Mouse (Mus musculus) heart, embryonic 15.5 days (tissue): ENCODE data around the gene Chchd6. TPM values are rescaled to one million over a fixed set of nuclear protein-coding genes. Genes with fewer than 3 reads are reported as not detected.

ENCODE experiments used
- ATAC-seq: fragments of 200-750 bp; cut with Nextera tagmentation; replicated peaks from 2 replicates; pipeline ENCODE4 v1.8.0; 2017; ENCODE audit warnings: low read depth, moderate TSS enrichment; ENCODE audit not compliant: insufficient number of reproducible peaks, insufficient read depth, low FRiP score
- H3K27ac ChIP-seq: fragments of 300-500 bp; sonication (generic); 2 replicates; pipeline ENCODE4 v1.5.1; 2015; ENCODE audit warnings: mild to moderate bottlenecking, inconsistent platforms
- H3K27me3 ChIP-seq: fragments of 300-500 bp; sonication (generic); 2 replicates; pipeline ENCODE4 v1.6.1; 2015; ENCODE audit warnings: inconsistent platforms
- H3K36me3 ChIP-seq: fragments of 300-500 bp; sonication (generic); 2 replicates; pipeline ENCODE4 v1.6.1; 2015; ENCODE audit warnings: mild to moderate bottlenecking, inconsistent platforms
- H3K4me1 ChIP-seq: fragments of 300-500 bp; sonication (generic); replicated peaks from 2 replicates; pipeline ENCODE4 v1.6.1; 2015; ENCODE audit warnings: inconsistent platforms
- H3K4me2 ChIP-seq: fragments of 300-500 bp; sonication (generic); 2 replicates; pipeline ENCODE4 v1.6.1; 2015; ENCODE audit warnings: inconsistent platforms, mild to moderate bottlenecking, moderate library complexity
- H3K4me3 ChIP-seq: fragments of 300-500 bp; sonication (generic); 2 replicates; pipeline ENCODE4 v1.5.1; 2015; ENCODE audit warnings: mild to moderate bottlenecking, inconsistent platforms
- H3K9ac ChIP-seq: fragments of 300-500 bp; sonication (generic); 2 replicates; pipeline ENCODE4 v1.6.1; 2015; ENCODE audit warnings: mild to moderate bottlenecking, inconsistent platforms
- H3K9me3 ChIP-seq: fragments of 300-500 bp; sonication (generic); replicated peaks from 2 replicates; pipeline ENCODE4 v1.6.1; 2016; ENCODE audit warnings: inconsistent platforms
- WGBS: fragments of 180-500 bp; shearing (Covaris S2); methylation state at CpG from one replicate; pipeline ENCODE4 v1.1.7; 2015; ENCODE audit warnings: mixed read lengths; 5-methylcytosine and 5-hydroxymethylcytosine counted together
- polyA plus RNA-seq: library from polyadenylated mRNA; unstranded; fragments of >200 nt; fragmentation: Nextera tagmentation; extraction: Ambion mirVana; gene quantifications from 2 replicates; pipeline ENCODE4 v1.2.1, GENCODE M21; 2015

The Chchd6 gene
- polyA plus RNA-seq, 1 experiment from 2014 or later = 43.7 TPM

DNA sequence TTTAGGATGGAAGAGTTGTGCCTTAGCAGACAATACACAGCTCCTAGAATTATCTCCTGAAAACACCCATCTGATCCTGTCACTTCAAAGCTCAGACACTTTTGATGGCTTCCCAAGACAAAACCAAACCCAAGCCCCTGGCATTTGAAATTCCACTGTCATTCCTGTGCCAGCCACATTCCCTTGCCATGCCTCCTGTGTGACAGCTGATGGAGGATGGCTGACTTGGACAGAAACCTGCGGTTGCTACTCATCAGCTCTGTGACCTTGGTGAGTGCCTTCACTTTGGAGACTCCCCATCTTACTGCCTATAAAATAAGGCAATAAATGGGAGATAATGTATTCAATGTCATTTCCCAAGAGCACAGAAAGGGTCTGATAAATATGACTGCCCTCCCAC is 195.9 kb downstream of the Chchd6 start:
- Histone ChIP-seq H3K9me3 (no peaks in the 10 kb centered on the region), H3K27me3 (no peaks in the 10 kb centered on the region), H3K27ac (no peak overlapping the region), H3K9ac (no peak overlapping the region), H3K36me3 (no peaks in the 10 kb centered on the region), H3K4me1 (peaks cover 8% of the 10 kb centered on the region), H3K4me3 (no peak overlapping the region), H3K4me2 (no peak overlapping the region)
- WGBS = 81% methylated on average over 1 of the region's 1 CpGs
- no peak for ATAC-seq

DNA sequence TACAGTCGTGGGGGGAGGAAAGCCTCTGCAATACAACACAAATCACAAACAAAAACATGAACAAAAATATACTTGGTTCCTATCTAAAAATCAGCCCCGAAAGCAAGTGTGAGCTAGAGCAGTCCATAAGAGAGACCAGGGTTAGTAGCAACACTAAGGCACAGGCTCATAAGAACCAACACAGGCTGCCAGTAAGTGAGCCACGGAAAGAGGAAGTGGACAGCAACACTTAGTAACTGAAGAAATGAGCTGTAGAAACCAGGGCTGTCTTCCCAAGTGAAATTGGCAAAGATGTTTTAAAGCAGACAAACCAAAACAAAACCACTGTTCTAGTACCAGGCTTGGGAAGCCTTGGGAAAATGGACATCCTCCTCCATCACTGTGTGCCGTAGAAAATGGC is 197.5 kb downstream of the Chchd6 start:
- Histone ChIP-seq H3K27me3 (no peaks in the 10 kb centered on the region), H3K4me1 (no peaks in the 10 kb centered on the region), H3K9me3 (no peaks in the 10 kb centered on the region), H3K4me3 (no peak overlapping the region), H3K36me3 (no peaks in the 10 kb centered on the region), H3K4me2 (no peak overlapping the region), H3K9ac (no peak overlapping the region), H3K27ac (no peak overlapping the region)
- whole genome bisulfite sequencing = 64% methylated on average over 4 of the region's 4 CpGs
- no peak for ATAC-seq

DNA sequence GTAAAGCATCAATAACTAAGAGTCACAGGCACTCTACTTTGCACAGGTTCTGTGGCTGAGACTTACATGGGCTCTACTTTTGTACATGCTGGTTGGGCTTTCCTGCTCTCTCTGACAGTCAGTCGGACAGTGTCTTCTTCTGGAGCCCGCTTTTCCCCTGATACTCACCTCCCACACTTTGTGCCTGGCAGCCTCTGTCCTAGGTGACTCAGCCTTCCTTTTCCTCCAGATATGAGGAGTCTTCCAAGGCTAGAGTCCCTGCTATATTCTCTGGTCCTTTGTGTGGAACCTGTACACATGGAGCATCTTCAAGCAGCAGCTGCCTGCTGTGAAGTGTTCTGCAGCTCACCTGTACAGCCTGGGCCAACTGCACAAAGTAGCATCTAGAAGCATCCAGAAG is 201.6 kb downstream of the Chchd6 start:
- ATAC-seq = no peak
- no peak overlapping the region for H3K4me3 ChIP-seq
- H3K4me2 ChIP-seq = no peak overlapping the region
- no peaks in the 10 kb centered on the region for H3K36me3 ChIP-seq
- no peaks in the 10 kb centered on the region for H3K9me3 ChIP-seq
- 69% methylated on average over 2 of the region's 2 CpGs for WGBS
- H3K27ac ChIP-seq = no peak overlapping the region
- no peaks in the 10 kb centered on the region for H3K27me3 ChIP-seq
- H3K9ac ChIP-seq = no peak overlapping the region
- no peaks in the 10 kb centered on the region for H3K4me1 ChIP-seq

DNA sequence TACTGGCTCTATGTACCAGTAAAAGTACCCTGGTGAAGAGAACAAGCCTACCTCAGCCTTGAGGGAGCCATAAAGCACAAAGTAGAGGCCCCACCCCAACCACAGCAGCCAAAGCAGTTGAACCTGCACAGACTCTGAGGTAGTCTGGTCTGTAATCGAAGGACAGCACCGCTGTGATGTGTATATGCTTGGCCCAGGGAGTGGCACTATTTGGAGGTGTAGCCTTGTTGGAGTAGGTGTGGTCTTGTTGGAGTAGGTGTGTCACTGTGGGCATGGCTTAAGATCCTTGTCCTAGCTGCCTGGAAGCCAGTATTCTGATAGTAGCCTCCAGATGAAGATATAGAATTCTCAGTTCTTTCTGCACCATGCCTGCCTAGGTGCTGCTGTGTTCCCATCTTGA is 203.2 kb downstream of the Chchd6 start:
- H3K4me3 ChIP-seq = no peak overlapping the region
- no peak for ATAC-seq
- no peaks in the 10 kb centered on the region for H3K27me3 ChIP-seq
- H3K9ac ChIP-seq = no peak overlapping the region
- H3K9me3 ChIP-seq = no peaks in the 10 kb centered on the region
- no peaks in the 10 kb centered on the region; the same call in 1 of the 2 replicates for H3K4me1 ChIP-seq
- H3K27ac ChIP-seq = no peak overlapping the region
- 80% methylated on average over 2 of the region's 2 CpGs for WGBS
- H3K4me2 ChIP-seq = no peak overlapping the region
- no peaks in the 10 kb centered on the region for H3K36me3 ChIP-seq

DNA sequence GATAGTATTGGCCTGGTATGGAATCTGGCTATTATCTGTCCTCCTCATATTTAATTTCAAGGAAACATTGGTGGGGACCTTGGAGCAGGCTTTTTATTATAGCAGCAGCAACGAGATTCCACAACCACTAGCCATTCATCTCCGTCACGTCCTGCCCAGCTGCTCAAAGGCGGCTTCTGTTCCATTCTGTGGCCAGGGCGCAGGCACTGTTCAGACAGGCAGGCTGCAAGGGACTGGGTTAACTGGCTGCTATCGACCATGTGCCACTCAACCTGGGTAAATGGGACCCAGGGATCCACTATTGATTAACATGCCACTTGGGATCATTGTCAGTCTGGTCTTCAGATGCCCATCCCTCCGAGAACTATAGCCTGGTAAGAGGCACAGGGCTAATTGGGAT is 205.7 kb downstream of the Chchd6 start:
- no peaks in the 10 kb centered on the region for H3K27me3 ChIP-seq
- no peak for ATAC-seq
- no peaks in the 10 kb centered on the region for H3K9me3 ChIP-seq
- H3K4me1 ChIP-seq = peaks cover 1% of the 10 kb centered on the region
- no peak overlapping the region for H3K9ac ChIP-seq
- no peaks in the 10 kb centered on the region for H3K36me3 ChIP-seq
- H3K4me2 ChIP-seq = no peak overlapping the region
- no peak overlapping the region for H3K4me3 ChIP-seq
- 84% methylated on average over 7 of the region's 7 CpGs for WGBS
- no peak overlapping the region for H3K27ac ChIP-seq

GRCm38 (mm10) chr6:89386956-89387355 is 208.5 kb downstream of the Chchd6 start:
- Histone ChIP-seq H3K36me3 (no peaks in the 10 kb centered on the region), H3K4me1 (peaks cover 15% of the 10 kb centered on the region), H3K27me3 (no peaks in the 10 kb centered on the region), H3K27ac (no peak overlapping the region), H3K4me3 (no peak overlapping the region), H3K9ac (no peak overlapping the region), H3K4me2 (no peak overlapping the region), H3K9me3 (no peaks in the 10 kb centered on the region)
- WGBS = 34% methylated on average over 1 of the region's 1 CpGs
- ATAC-seq = no peak

- Histone ChIP-seq H3K36me3 (no peaks in the 10 kb centered on the region), H3K27me3 (no peaks in the 10 kb centered on the region), H3K4me3 (no peak overlapping the region), H3K4me1 (peaks cover 15% of the 10 kb centered on the region), H3K9ac (no peak overlapping the region), H3K4me2 (no peak overlapping the region), H3K27ac (no peak overlapping the region), H3K9me3 (no peaks in the 10 kb centered on the region)
- peak; percentile 60 for ATAC-seq
- WGBS = 30% methylated on average over 2 of the region's 2 CpGs
Observed at GRCm38 (mm10) chr6:89384699-89385098, 210.8 kb downstream of the Chchd6 start.

- H3K27ac ChIP-seq = no peak overlapping the region
- H3K9ac ChIP-seq = no peak overlapping the region
- no peak for ATAC-seq
- 71% methylated on average over 5 of the region's 5 CpGs for WGBS
- peaks cover 15% of the 10 kb centered on the region for H3K4me1 ChIP-seq
- no peaks in the 10 kb centered on the region for H3K9me3 ChIP-seq
- H3K4me3 ChIP-seq = no peak overlapping the region
- H3K36me3 ChIP-seq = no peaks in the 10 kb centered on the region
- H3K27me3 ChIP-seq = no peaks in the 10 kb centered on the region
- no peak overlapping the region for H3K4me2 ChIP-seq
Observed at GRCm38 (mm10) chr6:89381851-89382250, 213.6 kb downstream of the Chchd6 start.

- Histone ChIP-seq H3K4me2 (no peak overlapping the region), H3K4me1 (peaks cover 15% of the 10 kb centered on the region), H3K9ac (no peak overlapping the region), H3K36me3 (no peaks in the 10 kb centered on the region), H3K9me3 (no peaks in the 10 kb centered on the region), H3K27ac (no peak overlapping the region), H3K27me3 (no peaks in the 10 kb centered on the region), H3K4me3 (no peak overlapping the region)
- WGBS = 56% methylated on average over 3 of the region's 3 CpGs
- no peak for ATAC-seq
Observed at GRCm38 (mm10) chr6:89381172-89381571, 214.3 kb downstream of the Chchd6 start.

DNA sequence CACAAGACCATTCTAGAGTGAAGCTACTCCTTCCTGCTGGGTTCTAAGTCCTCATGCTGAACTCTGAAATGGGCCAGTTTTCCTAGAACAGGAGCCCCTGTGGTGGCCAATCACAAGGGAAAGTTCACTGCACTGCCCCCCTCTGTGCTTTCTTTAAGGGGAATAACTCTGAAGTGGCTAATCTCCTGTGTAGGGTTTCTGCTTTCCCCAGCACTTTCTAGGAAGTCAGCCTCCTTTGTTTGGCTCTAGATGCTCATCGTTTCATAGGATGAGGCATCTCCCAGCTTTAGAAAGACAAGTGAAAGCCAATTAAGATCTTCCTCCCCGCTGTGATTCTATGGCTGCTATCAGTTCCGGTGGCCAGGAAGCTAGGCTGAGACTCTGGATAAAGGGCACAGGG is 214.7 kb downstream of the Chchd6 start:
- Histone ChIP-seq H3K9me3 (no peaks in the 10 kb centered on the region), H3K9ac (no peak overlapping the region), H3K4me3 (no peak overlapping the region), H3K4me1 (peaks cover 15% of the 10 kb centered on the region), H3K27me3 (no peaks in the 10 kb centered on the region), H3K4me2 (no peak overlapping the region), H3K27ac (no peak overlapping the region), H3K36me3 (no peaks in the 10 kb centered on the region)
- 52% methylated on average over 3 of the region's 3 CpGs for WGBS
- no peak for ATAC-seq

DNA sequence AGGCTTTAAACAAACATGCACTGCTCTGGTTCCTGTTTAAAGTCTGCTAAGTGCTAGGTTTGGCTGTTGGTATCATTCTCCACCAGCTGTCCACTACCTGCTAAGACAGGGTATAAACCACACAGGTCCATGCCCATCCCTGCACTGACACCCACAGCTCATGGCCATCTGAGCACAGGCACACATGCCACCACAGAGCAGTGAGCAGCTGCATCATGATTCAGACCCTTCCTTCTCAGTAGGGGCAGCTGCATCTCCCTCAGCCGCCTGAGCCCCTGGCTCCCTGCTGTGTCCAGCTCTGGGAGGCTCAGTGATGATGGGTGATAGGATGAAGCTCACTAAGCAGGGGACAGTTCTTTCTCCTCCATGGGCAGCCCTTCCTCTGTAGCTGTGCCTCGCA is 217.2 kb downstream of the Chchd6 start:
- no peaks in the 10 kb centered on the region for H3K9me3 ChIP-seq
- H3K27me3 ChIP-seq = no peaks in the 10 kb centered on the region
- 0 out of 2 replicates have a peak, but pooled peaks cover 2% of the 10 kb centered on the region for H3K4me1 ChIP-seq
- no peak overlapping the region for H3K4me3 ChIP-seq
- H3K27ac ChIP-seq = no peak overlapping the region
- H3K9ac ChIP-seq = no peak overlapping the region
- no peak overlapping the region for H3K4me2 ChIP-seq
- no peaks in the 10 kb centered on the region for H3K36me3 ChIP-seq
- WGBS = 58% methylated on average over 2 of the region's 2 CpGs
- ATAC-seq = no peak

DNA sequence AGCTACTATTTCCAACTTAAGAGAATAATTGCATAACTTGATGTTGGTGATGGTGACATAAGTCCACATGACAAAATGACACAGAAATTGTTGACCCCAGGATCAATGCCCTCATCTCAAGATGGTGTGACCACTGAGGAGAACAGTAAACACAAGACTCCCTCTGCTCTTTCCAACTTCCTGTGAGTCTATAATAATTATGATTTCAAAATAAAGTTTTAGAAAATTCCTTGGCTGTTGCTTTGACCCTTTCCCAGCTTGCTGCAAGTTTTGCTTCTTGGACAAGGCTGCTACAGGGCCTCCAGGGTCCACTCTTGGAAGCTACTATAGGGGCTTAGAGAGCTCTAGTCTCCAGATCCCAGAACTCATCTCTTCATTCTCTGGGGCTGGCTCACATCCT is 226.6 kb downstream of the Chchd6 start:
- ATAC-seq = no peak
- H3K27ac ChIP-seq = no peak overlapping the region

More for the DNA sequence above, 226.6 kb downstream of the Chchd6 start:
- Histone ChIP-seq H3K4me1 (no peaks in the 10 kb centered on the region), H3K9ac (no peak overlapping the region), H3K4me2 (no peak overlapping the region), H3K4me3 (no peak overlapping the region), H3K27me3 (peaks cover 4% of the 10 kb centered on the region; the same call in 1 of the 2 replicates), H3K9me3 (no peaks in the 10 kb centered on the region), H3K36me3 (no peaks in the 10 kb centered on the region)
